Comparison of ENCODE assay signal across 8 mouse cellular contexts in genomic region chrX:134757293-134757995, GRCm38 (mm10). TPM values are rescaled to one million over a fixed set of nuclear protein-coding genes. Genes with fewer than 3 reads are reported as not detected.
A peak's percentile ranks its signal among the peaks of the same experiment; 100 is the strongest.
DNase-seq lines count a peak whose midpoint lies in the region; ATAC-seq and TF ChIP-seq lines count a peak whose summit lies in the region.

No protein-coding gene starts in this region.

- peaks cover 69% of the 10 kb centered on the region for H3K27me3 ChIP-seq in forebrain, embryonic 10.5 days (ENCODE audit: poor library complexity, severe bottlenecking)
- H3K27me3 ChIP-seq in myocyte (ENCODE audit: control insufficient read depth, insufficient read depth, insufficient read length): no peaks in the 10 kb centered on the region

- H3K79me2 ChIP-seq in myocyte (ENCODE audit: control insufficient read depth, insufficient read depth): no peaks in the 10 kb centered on the region

- no peak for DNase-seq in frontal cortex, postnatal 25 days (ENCODE audit: low spot score in 2 of 2)
- DNase-seq in ES-CJ7 (ENCODE audit: low read depth, low spot score): peak; percentile 7
- DNase-seq in forebrain, embryonic 10.5 days (ENCODE audit: extremely low spot score, low spot score): no peak
- DNase-seq in kidney, postnatal 4 days: peak; percentile 4 to 29
- DNase-seq in thymus, postnatal 25 days: no peak
- DNase-seq in left cerebral cortex, adult 8-10 months (ENCODE audit: low spot score in 2 of 2): no peak

- peaks cover 14% of the 10 kb centered on the region for H3K4me1 ChIP-seq in forebrain, embryonic 10.5 days

- WGBS in forebrain, embryonic 10.5 days: 23% methylated on average over 13 of the region's 13 CpGs

- peak overlapping the region; percentile 65 for H3K4me3 ChIP-seq in forebrain, embryonic 10.5 days
- peak overlapping the region; percentile 73 for H3K4me3 ChIP-seq in myocyte

- no peak for TF ChIP-seq POLR2A in myocyte (IDR thresholded peaks at IDR 0.05; ENCODE audit: insufficient read length, low read depth)

- ATAC-seq in frontal cortex, adult (ENCODE audit: low TSS enrichment): peak; percentile 13; the same call in 1 of the 2 replicates

- no peaks in the 10 kb centered on the region for H3K9me3 ChIP-seq in forebrain, embryonic 10.5 days

- peak overlapping the region; percentile 51 for H3K4me2 ChIP-seq in myocyte (ENCODE audit: low read depth)

- peak overlapping the region; percentile 1 for H3ac ChIP-seq in myocyte (ENCODE audit: control insufficient read depth, insufficient read length)

- no peaks in the 10 kb centered on the region for H3K36me3 ChIP-seq in forebrain, embryonic 10.5 days (replicated peaks)
- no peaks in the 10 kb centered on the region for H3K36me3 ChIP-seq in myocyte (ENCODE audit: control insufficient read depth, insufficient read depth)

- peak overlapping the region; percentile 87 for H3K27ac ChIP-seq in forebrain, embryonic 10.5 days

TF ChIP-seq in myocyte, 11 proteins besides CTCF, POLR2A, EP300 and RAD21:
- TF ChIP-seq CEBPB (IDR thresholded peaks at IDR 0.05; ENCODE audit: insufficient read depth, poor library complexity, severe bottlenecking) (no peak), MYOD1 (IDR thresholded peaks at IDR 0.05; ENCODE audit: control insufficient read depth in 1 of 3, insufficient read length in 2 of 3, low read depth in 2 of 3) (peak in 1 of 3 experiments; percentile 53), E2F4 (IDR thresholded peaks at IDR 0.05; ENCODE audit: insufficient read depth) (no peak)

RNA-seq across cellular contexts. Expression of gene Armcx3, which starts 1.0 kb away (rescaled TPM):
- polyA plus RNA-seq in forebrain, embryonic 10.5 days (2016; fragmentation: Nextera tagmentation; extraction: Ambion mirVana): 48.8 and 49.1 TPM in 2 replicates
- polyA plus RNA-seq in myocyte (2012; fragmentation: generic; extraction: Trizol): 24.2 TPM
- 10 to 100 TPM; 63.5 to 75.7 (median 70.6) TPM for total RNA-seq in left cerebral cortex, adult 8-10 months (2022)

RNA-seq across cellular contexts. Expression of gene Armcx6, which starts 6.2 kb away (rescaled TPM):
- 14.6 and 15.3 TPM in 2 replicates for polyA plus RNA-seq in forebrain, embryonic 10.5 days (2016; fragmentation: Nextera tagmentation; extraction: Ambion mirVana)
- 6.7 TPM for polyA plus RNA-seq in myocyte (2012; fragmentation: generic; extraction: Trizol)
- 1 to 10 TPM; 5.8 to 9.2 (median 7.9) TPM for total RNA-seq in left cerebral cortex, adult 8-10 months (2022)

RNA-seq across cellular contexts. Expression of gene Armcx1, which starts 39.7 kb away (rescaled TPM):
- polyA plus RNA-seq in forebrain, embryonic 10.5 days (2016; fragmentation: Nextera tagmentation; extraction: Ambion mirVana): 42.6 and 42.7 TPM in 2 replicates
- polyA plus RNA-seq in myocyte (2012; fragmentation: generic; extraction: Trizol): 6.0 TPM
- 10 to 100 TPM; 62.8 to 84.9 (median 74.9) TPM for total RNA-seq in left cerebral cortex, adult 8-10 months (2022)

RNA-seq across cellular contexts. Expression of gene Armcx2, which starts 51.6 kb away (rescaled TPM):
- 76.1 and 78.0 TPM in 2 replicates for polyA plus RNA-seq in forebrain, embryonic 10.5 days (2016; fragmentation: Nextera tagmentation; extraction: Ambion mirVana)
- 49.4 TPM for polyA plus RNA-seq in myocyte (2012; fragmentation: generic; extraction: Trizol)
- total RNA-seq in left cerebral cortex, adult 8-10 months (2022): 10 to 100 TPM; 83.2 to 89.9 (median 85.7) TPM

Comparison
In these comparisons a context has a peak if more than half of its experiments do, and no peak if none do; other contexts are left out.
1. DNase-seq: peak in ES-CJ7 (single experiment) and kidney, postnatal 4 days (2 of 2); none in frontal cortex, postnatal 25 days (0 of 2), forebrain, embryonic 10.5 days (single experiment), thymus, postnatal 25 days (single experiment) and left cerebral cortex, adult 8-10 months (0 of 2).